Mouse (Mus musculus): Measurements from ENCODE around the gene Serpinb11. TPM values are rescaled to one million over a fixed set of nuclear protein-coding genes. Genes with fewer than 3 reads are reported as not detected.

Serpinb11 gene
- not detected in 2 replicates for polyA plus RNA-seq (2016; fragmentation: Nextera tagmentation; extraction: Ambion mirVana)

- no peak for DNase-seq (ENCODE audit: low spot score)
- Histone ChIP-seq H3K36me3 (no peaks in the 10 kb centered on the region), H3K27ac (replicated peaks) (no peak within 1 kb of the TSS), H3K4me3 (no peak within 1 kb of the TSS), H3K27me3 (ENCODE audit: low read depth, poor library complexity, severe bottlenecking) (no peaks in the 10 kb centered on the region), H3K4me1 (no peaks in the 10 kb centered on the region), H3K9me3 (replicated peaks) (no peaks in the 10 kb centered on the region)
- WGBS: 74% methylated on average over 1 of the region's 1 CpGs
Observed at GRCm38 (mm10) chr1:107360898-107361297, at the start of gene Serpinb11. Serpinb11 (plus strand) TSS chr1:107361198.

GRCm38 (mm10) chr1:107345979-107346378 lies 15.0 kb upstream of the Serpinb11 start:
- Histone ChIP-seq H3K27ac (replicated peaks) (no peak overlapping the region), H3K27me3 (ENCODE audit: low read depth, poor library complexity, severe bottlenecking) (no peaks in the 10 kb centered on the region), H3K9me3 (replicated peaks) (no peaks in the 10 kb centered on the region), H3K36me3 (no peaks in the 10 kb centered on the region), H3K4me3 (no peak overlapping the region), H3K4me1 (no peaks in the 10 kb centered on the region)
- no peak for DNase-seq (ENCODE audit: low spot score)

- no peak for DNase-seq (ENCODE audit: low spot score)
- Histone ChIP-seq H3K27me3 (ENCODE audit: low read depth, poor library complexity, severe bottlenecking) (no peaks in the 10 kb centered on the region), H3K27ac (replicated peaks) (no peak overlapping the region), H3K4me1 (no peaks in the 10 kb centered on the region), H3K36me3 (no peaks in the 10 kb centered on the region), H3K9me3 (replicated peaks) (no peaks in the 10 kb centered on the region), H3K4me3 (no peak overlapping the region)
- 96% methylated on average over 2 of the region's 2 CpGs for WGBS
Observed at GRCm38 (mm10) chr1:107346788-107347187, 14.2 kb upstream of the Serpinb11 start.

- WGBS: 59% methylated on average over 3 of the region's 3 CpGs
- no peaks in the 10 kb centered on the region for H3K4me1 ChIP-seq
Observed at GRCm38 (mm10) chr1:107350392-107350791, 10.6 kb upstream of the Serpinb11 start.

GRCm38 (mm10) chr1:107351115-107351514 lies 9.9 kb upstream of the Serpinb11 start:
- Histone ChIP-seq H3K36me3 (no peaks in the 10 kb centered on the region), H3K27ac (replicated peaks) (no peak overlapping the region), H3K9me3 (replicated peaks) (no peaks in the 10 kb centered on the region), H3K4me1 (no peaks in the 10 kb centered on the region), H3K27me3 (ENCODE audit: low read depth, poor library complexity, severe bottlenecking) (no peaks in the 10 kb centered on the region), H3K4me3 (no peak overlapping the region)
- DNase-seq (ENCODE audit: low spot score): no peak
- WGBS: 80% methylated on average over 2 of the region's 2 CpGs

More at GRCm38 (mm10) chr1:107350392-107350791, 10.6 kb upstream of the Serpinb11 start:
- no peak overlapping the region for H3K27ac ChIP-seq (replicated peaks)
- no peak for DNase-seq (ENCODE audit: low spot score)
- H3K27me3 ChIP-seq (ENCODE audit: low read depth, poor library complexity, severe bottlenecking): no peaks in the 10 kb centered on the region
- no peaks in the 10 kb centered on the region for H3K36me3 ChIP-seq
- H3K9me3 ChIP-seq (replicated peaks): no peaks in the 10 kb centered on the region
- no peak overlapping the region for H3K4me3 ChIP-seq

- DNase-seq (ENCODE audit: low spot score): no peak
- Histone ChIP-seq H3K27ac (replicated peaks) (no peak overlapping the region), H3K9me3 (replicated peaks) (no peaks in the 10 kb centered on the region), H3K4me1 (no peaks in the 10 kb centered on the region), H3K4me3 (no peak overlapping the region), H3K36me3 (no peaks in the 10 kb centered on the region), H3K27me3 (ENCODE audit: low read depth, poor library complexity, severe bottlenecking) (no peaks in the 10 kb centered on the region)
- WGBS: 49% methylated on average over 3 of the region's 3 CpGs
Observed at GRCm38 (mm10) chr1:107353046-107353445, 8.0 kb upstream of the Serpinb11 start.

- no peak for DNase-seq (ENCODE audit: low spot score)
- 60% methylated on average over 7 of the region's 7 CpGs for whole genome bisulfite sequencing
Observed at GRCm38 (mm10) chr1:107365973-107366372, 5.0 kb downstream of the Serpinb11 start.

GRCm38 (mm10) chr1:107368944-107369343 lies 7.9 kb downstream of the Serpinb11 start:
- H3K4me1 ChIP-seq: no peaks in the 10 kb centered on the region
- no peak for DNase-seq (ENCODE audit: low spot score)
- H3K36me3 ChIP-seq: no peaks in the 10 kb centered on the region
- no peaks in the 10 kb centered on the region for H3K27me3 ChIP-seq (ENCODE audit: low read depth, poor library complexity, severe bottlenecking)
- no peak overlapping the region for H3K27ac ChIP-seq (replicated peaks)
- 87% methylated on average over 2 of the region's 2 CpGs for WGBS
- no peak overlapping the region for H3K4me3 ChIP-seq
- no peaks in the 10 kb centered on the region for H3K9me3 ChIP-seq (replicated peaks)

More at GRCm38 (mm10) chr1:107365973-107366372, 5.0 kb downstream of the Serpinb11 start:
- Histone ChIP-seq H3K27ac (replicated peaks) (no peak overlapping the region), H3K27me3 (ENCODE audit: low read depth, poor library complexity, severe bottlenecking) (no peaks in the 10 kb centered on the region), H3K9me3 (replicated peaks) (no peaks in the 10 kb centered on the region), H3K4me3 (no peak overlapping the region), H3K36me3 (no peaks in the 10 kb centered on the region), H3K4me1 (no peaks in the 10 kb centered on the region)

GRCm38 (mm10) chr1:107376952-107377351 lies 16.0 kb downstream of the Serpinb11 start:
- Histone ChIP-seq H3K27ac (replicated peaks) (no peak overlapping the region), H3K36me3 (no peaks in the 10 kb centered on the region), H3K4me3 (no peak overlapping the region), H3K27me3 (ENCODE audit: low read depth, poor library complexity, severe bottlenecking) (no peaks in the 10 kb centered on the region), H3K4me1 (no peaks in the 10 kb centered on the region), H3K9me3 (replicated peaks) (no peaks in the 10 kb centered on the region)
- 80% methylated on average over 4 of the region's 4 CpGs for WGBS
- DNase-seq (ENCODE audit: low spot score): no peak

- Histone ChIP-seq H3K9me3 (replicated peaks) (no peaks in the 10 kb centered on the region), H3K27ac (replicated peaks) (no peak overlapping the region), H3K4me1 (no peaks in the 10 kb centered on the region), H3K36me3 (no peaks in the 10 kb centered on the region), H3K27me3 (ENCODE audit: low read depth, poor library complexity, severe bottlenecking) (no peaks in the 10 kb centered on the region), H3K4me3 (no peak overlapping the region)
- DNase-seq (ENCODE audit: low spot score): no peak
Observed at GRCm38 (mm10) chr1:107378368-107378767, 17.4 kb downstream of the Serpinb11 start.

- Histone ChIP-seq H3K4me1 (no peaks in the 10 kb centered on the region), H3K27me3 (ENCODE audit: low read depth, poor library complexity, severe bottlenecking) (no peaks in the 10 kb centered on the region), H3K36me3 (no peaks in the 10 kb centered on the region), H3K27ac (replicated peaks) (no peak overlapping the region), H3K9me3 (replicated peaks) (no peaks in the 10 kb centered on the region), H3K4me3 (no peak overlapping the region)
- DNase-seq (ENCODE audit: low spot score): no peak
Observed at GRCm38 (mm10) chr1:107381491-107381890, 20.5 kb downstream of the Serpinb11 start.

GRCm38 (mm10) chr1:107382404-107382803 lies 21.4 kb downstream of the Serpinb11 start:
- no peaks in the 10 kb centered on the region for H3K9me3 ChIP-seq (replicated peaks)
- H3K36me3 ChIP-seq: no peaks in the 10 kb centered on the region
- 93% methylated on average over 1 of the region's 1 CpGs for WGBS
- no peak for DNase-seq (ENCODE audit: low spot score)
- H3K4me3 ChIP-seq: no peak overlapping the region
- no peak overlapping the region for H3K27ac ChIP-seq (replicated peaks)
- no peaks in the 10 kb centered on the region for H3K4me1 ChIP-seq
- no peaks in the 10 kb centered on the region for H3K27me3 ChIP-seq (ENCODE audit: low read depth, poor library complexity, severe bottlenecking)

- no peaks in the 10 kb centered on the region for H3K27me3 ChIP-seq (ENCODE audit: low read depth, poor library complexity, severe bottlenecking)
- WGBS: 92% methylated on average over 9 of the region's 9 CpGs
- DNase-seq (ENCODE audit: low spot score): no peak
- H3K9me3 ChIP-seq (replicated peaks): no peaks in the 10 kb centered on the region
- H3K4me1 ChIP-seq: no peaks in the 10 kb centered on the region
- no peak overlapping the region for H3K4me3 ChIP-seq
- no peak overlapping the region for H3K27ac ChIP-seq (replicated peaks)
- no peaks in the 10 kb centered on the region for H3K36me3 ChIP-seq
Observed at GRCm38 (mm10) chr1:107384532-107384931, 23.5 kb downstream of the Serpinb11 start.

- no peak for DNase-seq (ENCODE audit: low spot score)
- H3K4me3 ChIP-seq: no peak overlapping the region
- no peaks in the 10 kb centered on the region for H3K27me3 ChIP-seq (ENCODE audit: low read depth, poor library complexity, severe bottlenecking)
- H3K36me3 ChIP-seq: no peaks in the 10 kb centered on the region
- WGBS: 86% methylated on average over 2 of the region's 2 CpGs
- no peaks in the 10 kb centered on the region for H3K4me1 ChIP-seq
- H3K27ac ChIP-seq (replicated peaks): no peak overlapping the region
- H3K9me3 ChIP-seq (replicated peaks): no peaks in the 10 kb centered on the region
Observed at GRCm38 (mm10) chr1:107389753-107390152, 28.8 kb downstream of the Serpinb11 start.
